Mouse (Mus musculus): ENCODE measurements at regions not wholly inside any gene's neighbourhood (a gene's known extent, or its start where the extent isn't known, plus 50 kb on each side); places are given as distances from the start of the nearest gene placed in this dataset.

- no peak for TF ChIP-seq CTCF (IDR thresholded peaks at IDR 0.05; ENCODE audit: borderline replicate concordance, control insufficient read depth, extremely low read depth, insufficient read depth, low read length, poor library complexity)
- TF ChIP-seq POLR2A (IDR thresholded peaks at IDR 0.05; ENCODE audit: control insufficient read depth, extremely low read depth, insufficient read depth, low read length, poor library complexity) = no peak
- peak; percentile 54 for DNase-seq
- no peaks in the 10 kb centered on the region for H3K27me3 ChIP-seq (ENCODE audit: control insufficient read depth, insufficient read depth, low read length)
- no peaks in the 10 kb centered on the region for H3K4me1 ChIP-seq (replicated peaks; ENCODE audit: control insufficient read depth, insufficient read depth, low read length)
- 19% methylated on average over 10 of the region's 10 CpGs for WGBS
- no peaks in the 10 kb centered on the region for H3K36me3 ChIP-seq (ENCODE audit: control insufficient read depth, insufficient read depth, low read length)
- H3K4me3 ChIP-seq (ENCODE audit: control insufficient read depth, insufficient read depth, low read length) = no peak overlapping the region
- no peak overlapping the region for H3K27ac ChIP-seq (ENCODE audit: control insufficient read depth, insufficient read depth, low read length)
These were observed 1164.5 kb upstream of the Celf2 start for GRCm38 (mm10) chr2:8673751-8674378.

GRCm38 (mm10) chr2:8675537-8675936, 1166.2 kb upstream of the Celf2 start:
- DNase-seq = no peak
- no peak overlapping the region for H3K27ac ChIP-seq (ENCODE audit: control insufficient read depth, insufficient read depth, low read length)
- H3K27me3 ChIP-seq (ENCODE audit: control insufficient read depth, insufficient read depth, low read length) = no peaks in the 10 kb centered on the region
- no peaks in the 10 kb centered on the region for H3K36me3 ChIP-seq (ENCODE audit: control insufficient read depth, insufficient read depth, low read length)
- 83% methylated on average over 4 of the region's 4 CpGs for WGBS
- no peak for TF ChIP-seq POLR2A (IDR thresholded peaks at IDR 0.05; ENCODE audit: control insufficient read depth, extremely low read depth, insufficient read depth, low read length, poor library complexity)
- TF ChIP-seq CTCF (IDR thresholded peaks at IDR 0.05; ENCODE audit: borderline replicate concordance, control insufficient read depth, extremely low read depth, insufficient read depth, low read length, poor library complexity) = no peak
- no peak overlapping the region for H3K4me3 ChIP-seq (ENCODE audit: control insufficient read depth, insufficient read depth, low read length)
- no peaks in the 10 kb centered on the region for H3K4me1 ChIP-seq (replicated peaks; ENCODE audit: control insufficient read depth, insufficient read depth, low read length)

GRCm38 (mm10) chr2:8676546-8676945, 1167.2 kb upstream of the Celf2 start:
- peak; percentile 18 for DNase-seq
- no peaks in the 10 kb centered on the region for H3K36me3 ChIP-seq (ENCODE audit: control insufficient read depth, insufficient read depth, low read length)
- WGBS = 13% methylated on average over 4 of the region's 4 CpGs

GRCm38 (mm10) chr2:8690846-8691643, 1181.7 kb upstream of the Celf2 start:
- DNase-seq = no peak

More at GRCm38 (mm10) chr2:8676546-8676945, 1167.2 kb upstream of the Celf2 start:
- no peak for TF ChIP-seq CTCF (IDR thresholded peaks at IDR 0.05; ENCODE audit: borderline replicate concordance, control insufficient read depth, extremely low read depth, insufficient read depth, low read length, poor library complexity)
- no peak for TF ChIP-seq POLR2A (IDR thresholded peaks at IDR 0.05; ENCODE audit: control insufficient read depth, extremely low read depth, insufficient read depth, low read length, poor library complexity)
- Histone ChIP-seq H3K27me3 (ENCODE audit: control insufficient read depth, insufficient read depth, low read length) (no peaks in the 10 kb centered on the region), H3K27ac (ENCODE audit: control insufficient read depth, insufficient read depth, low read length) (no peak overlapping the region), H3K4me3 (ENCODE audit: control insufficient read depth, insufficient read depth, low read length) (no peak overlapping the region), H3K4me1 (replicated peaks; ENCODE audit: control insufficient read depth, insufficient read depth, low read length) (no peaks in the 10 kb centered on the region)

GRCm38 (mm10) chr2:8729306-8729705, 1151.7 kb upstream of the 4930412O13Rik start:
- no peaks in the 10 kb centered on the region for H3K4me1 ChIP-seq (replicated peaks; ENCODE audit: control insufficient read depth, insufficient read depth, low read length)
- no peak for DNase-seq
- 89% methylated on average over 8 of the region's 8 CpGs for WGBS
- H3K27ac ChIP-seq (ENCODE audit: control insufficient read depth, insufficient read depth, low read length) = no peak overlapping the region
- no peaks in the 10 kb centered on the region for H3K27me3 ChIP-seq (ENCODE audit: control insufficient read depth, insufficient read depth, low read length)
- no peaks in the 10 kb centered on the region for H3K36me3 ChIP-seq (ENCODE audit: control insufficient read depth, insufficient read depth, low read length)
- no peak overlapping the region for H3K4me3 ChIP-seq (ENCODE audit: control insufficient read depth, insufficient read depth, low read length)
- TF ChIP-seq POLR2A (IDR thresholded peaks at IDR 0.05; ENCODE audit: control insufficient read depth, extremely low read depth, insufficient read depth, low read length, poor library complexity) (no peak), CTCF (IDR thresholded peaks at IDR 0.05; ENCODE audit: borderline replicate concordance, control insufficient read depth, extremely low read depth, insufficient read depth, low read length, poor library complexity) (no peak)

More at GRCm38 (mm10) chr2:8690846-8691643, 1181.7 kb upstream of the Celf2 start:
- H3K36me3 ChIP-seq (ENCODE audit: control insufficient read depth, insufficient read depth, low read length) = no peaks in the 10 kb centered on the region
- H3K4me3 ChIP-seq (ENCODE audit: control insufficient read depth, insufficient read depth, low read length) = no peak overlapping the region
- no peaks in the 10 kb centered on the region for H3K27me3 ChIP-seq (ENCODE audit: control insufficient read depth, insufficient read depth, low read length)
- H3K27ac ChIP-seq (ENCODE audit: control insufficient read depth, insufficient read depth, low read length) = no peak overlapping the region
- TF ChIP-seq CTCF (IDR thresholded peaks at IDR 0.05; ENCODE audit: borderline replicate concordance, control insufficient read depth, extremely low read depth, insufficient read depth, low read length, poor library complexity) = no peak
- no peak for TF ChIP-seq POLR2A (IDR thresholded peaks at IDR 0.05; ENCODE audit: control insufficient read depth, extremely low read depth, insufficient read depth, low read length, poor library complexity)
- no peaks in the 10 kb centered on the region for H3K4me1 ChIP-seq (replicated peaks; ENCODE audit: control insufficient read depth, insufficient read depth, low read length)
- WGBS = 75% methylated on average over 8 of the region's 8 CpGs

- Histone ChIP-seq H3K36me3 (ENCODE audit: control insufficient read depth, insufficient read depth, low read length) (no peaks in the 10 kb centered on the region), H3K4me1 (replicated peaks; ENCODE audit: control insufficient read depth, insufficient read depth, low read length) (no peaks in the 10 kb centered on the region), H3K27ac (ENCODE audit: control insufficient read depth, insufficient read depth, low read length) (no peak overlapping the region), H3K27me3 (ENCODE audit: control insufficient read depth, insufficient read depth, low read length) (no peaks in the 10 kb centered on the region), H3K4me3 (ENCODE audit: control insufficient read depth, insufficient read depth, low read length) (no peak overlapping the region)
- TF ChIP-seq POLR2A (IDR thresholded peaks at IDR 0.05; ENCODE audit: control insufficient read depth, extremely low read depth, insufficient read depth, low read length, poor library complexity) (no peak), CTCF (IDR thresholded peaks at IDR 0.05; ENCODE audit: borderline replicate concordance, control insufficient read depth, extremely low read depth, insufficient read depth, low read length, poor library complexity) (no peak)
- WGBS = 21% methylated on average over 1 of the region's 1 CpGs
- DNase-seq = peak; percentile 47
These were observed 1126.9 kb upstream of the 4930412O13Rik start for GRCm38 (mm10) chr2:8754142-8754541.

Measured in thymus, adult 2 months (tissue).